Mouse (Mus musculus): ENCODE results near the gene Cmah. TPM values are rescaled to one million over a fixed set of nuclear protein-coding genes. Genes with fewer than 3 reads are reported as not detected.

Cmah gene
- polyA plus RNA-seq, 1 experiment from 2014 or later: 0.13 TPM

DNA sequence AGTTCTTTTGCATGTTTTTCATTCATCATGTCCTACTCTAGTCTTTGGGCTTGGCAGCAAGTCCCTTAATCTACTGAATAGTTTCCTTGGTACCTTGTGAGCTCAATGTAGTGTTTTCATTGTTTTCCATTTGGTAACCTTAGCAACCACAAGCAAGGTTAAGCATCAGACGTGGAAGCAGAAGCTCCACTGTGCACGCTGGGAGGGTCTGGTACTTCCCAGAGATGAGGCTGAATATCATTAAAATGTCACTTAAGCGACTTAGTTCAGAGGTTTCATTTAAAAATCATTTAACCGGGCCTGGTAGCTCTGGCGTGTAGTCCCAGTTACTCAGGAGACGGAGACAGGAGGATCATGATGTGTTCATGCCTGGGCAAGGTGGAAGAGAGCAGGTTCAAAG is 5.9 kb upstream of the Cmah start:
- Histone ChIP-seq H3K9me3 (replicated peaks) (no peaks in the 10 kb centered on the region), H3K27me3 (no peaks in the 10 kb centered on the region), H3K36me3 (ENCODE audit: poor library complexity, severe bottlenecking) (no peaks in the 10 kb centered on the region), H3K27ac (no peak overlapping the region), H3K4me1 (no peaks in the 10 kb centered on the region), H3K4me2 (no peak overlapping the region), H3K9ac (no peak overlapping the region), H3K4me3 (no peak overlapping the region)
- no peak for ATAC-seq
- 67% methylated on average over 6 of the region's 6 CpGs for WGBS

DNA sequence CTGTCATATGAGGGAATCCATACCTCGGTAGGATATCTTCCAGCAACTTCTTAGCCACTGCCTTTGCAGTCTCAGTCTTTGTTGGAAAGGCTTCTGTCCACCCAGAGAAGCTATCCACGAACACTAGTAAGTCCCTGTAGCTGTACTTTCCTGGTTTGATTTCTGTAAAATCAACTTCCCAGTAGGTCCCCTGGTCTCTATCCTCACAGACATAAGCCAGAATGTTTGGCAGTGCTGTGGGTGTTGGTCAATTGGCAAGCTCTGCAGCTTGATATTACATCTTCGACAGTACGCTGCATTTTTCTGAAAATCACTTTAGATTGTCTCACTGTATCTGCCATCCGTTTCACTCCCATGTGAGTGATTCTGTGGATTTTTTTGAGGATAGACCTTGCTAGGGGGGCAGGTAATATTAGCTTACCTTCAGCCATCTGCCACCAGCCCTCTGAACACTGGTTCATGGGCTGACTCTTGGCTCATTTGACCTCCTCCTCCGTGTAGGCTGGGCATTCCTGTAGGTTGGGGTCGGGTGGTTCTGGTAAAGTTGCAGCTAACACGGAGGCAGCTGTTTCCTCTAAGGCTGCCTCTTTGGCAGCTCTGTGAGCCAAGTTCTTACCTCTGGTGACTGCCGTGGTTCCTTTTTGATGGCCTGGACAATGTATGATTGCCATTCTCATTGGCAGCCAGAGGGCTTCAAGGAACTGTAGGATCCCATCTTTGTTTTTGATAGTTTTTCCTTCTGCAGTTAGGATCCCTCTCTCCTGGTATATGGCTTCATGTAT is 1.0 kb downstream of the Cmah start:
- Histone ChIP-seq H3K9ac (no peak overlapping the region), H3K9me3 (replicated peaks) (no peaks in the 10 kb centered on the region), H3K27ac (no peak overlapping the region), H3K27me3 (no peaks in the 10 kb centered on the region), H3K36me3 (ENCODE audit: poor library complexity, severe bottlenecking) (no peaks in the 10 kb centered on the region), H3K4me1 (no peaks in the 10 kb centered on the region), H3K4me3 (no peak overlapping the region), H3K4me2 (no peak overlapping the region)
- ATAC-seq: no peak
- 85% methylated on average over 9 of the region's 9 CpGs for WGBS

DNA sequence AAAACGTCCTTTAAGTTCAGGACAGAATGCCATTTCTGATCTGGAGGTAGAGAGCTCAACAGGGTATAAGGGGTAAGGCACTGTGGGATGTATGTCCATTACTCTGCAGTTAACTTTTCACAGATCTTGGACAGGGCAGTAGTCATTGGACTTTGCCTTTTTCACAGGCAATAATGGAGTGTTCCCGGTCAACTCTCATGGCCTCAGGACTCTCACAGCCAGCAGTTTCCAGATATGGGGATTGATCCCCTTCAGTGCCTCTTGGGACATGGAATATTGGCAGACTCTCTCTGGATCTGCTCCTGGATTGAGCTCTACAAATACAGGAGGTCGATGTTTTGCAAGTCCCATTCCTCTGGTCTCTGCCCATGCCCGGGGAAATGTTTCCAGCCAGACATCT is 2.9 kb downstream of the Cmah start:
- ATAC-seq: no peak
- H3K9me3 ChIP-seq (replicated peaks): no peaks in the 10 kb centered on the region
- H3K9ac ChIP-seq: no peak overlapping the region
- no peaks in the 10 kb centered on the region for H3K4me1 ChIP-seq
- H3K4me2 ChIP-seq: no peak overlapping the region
- 88% methylated on average over 4 of the region's 4 CpGs for WGBS
- H3K27me3 ChIP-seq: no peaks in the 10 kb centered on the region
- no peak overlapping the region for H3K27ac ChIP-seq
- no peak overlapping the region for H3K4me3 ChIP-seq
- no peaks in the 10 kb centered on the region for H3K36me3 ChIP-seq (ENCODE audit: poor library complexity, severe bottlenecking)

DNA sequence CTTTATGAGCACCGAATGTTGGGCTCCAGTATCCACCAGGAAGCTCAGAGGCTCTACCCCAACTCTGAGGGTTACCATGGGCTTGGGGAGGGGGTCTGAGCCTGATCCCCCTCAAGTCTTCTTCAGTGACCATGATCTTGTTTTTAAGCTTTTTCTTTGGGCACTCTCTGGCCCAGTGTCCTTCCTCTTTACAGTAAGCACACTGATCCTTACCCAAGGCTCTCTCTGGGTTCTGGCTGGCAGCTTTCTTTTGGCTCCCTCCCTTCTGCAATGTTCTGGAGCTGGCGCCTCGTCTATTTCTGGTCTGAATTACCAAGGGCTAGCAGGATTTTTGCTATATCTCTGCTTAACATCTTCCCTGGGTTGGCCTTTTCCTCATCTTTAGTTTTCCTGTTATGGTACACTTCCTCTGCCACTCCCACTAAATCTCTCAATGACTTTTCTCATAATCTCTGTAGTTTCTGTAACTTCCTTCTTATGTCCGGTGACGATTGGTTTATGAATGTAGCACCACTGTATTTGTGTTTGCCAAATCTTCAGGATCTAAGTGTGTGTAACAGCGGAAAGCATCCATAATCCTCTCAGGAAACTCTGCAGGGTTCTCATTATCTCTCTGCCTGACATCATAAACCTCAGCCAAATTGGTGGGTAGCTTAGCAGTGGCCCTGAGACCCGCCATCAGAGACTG is 3.8 kb downstream of the Cmah start:
- no peaks in the 10 kb centered on the region for H3K4me1 ChIP-seq
- no peak overlapping the region for H3K27ac ChIP-seq
- ATAC-seq: no peak
- H3K4me3 ChIP-seq: no peak overlapping the region
- no peaks in the 10 kb centered on the region for H3K27me3 ChIP-seq
- no peaks in the 10 kb centered on the region for H3K36me3 ChIP-seq (ENCODE audit: poor library complexity, severe bottlenecking)
- H3K9ac ChIP-seq: no peak overlapping the region
- no peaks in the 10 kb centered on the region for H3K9me3 ChIP-seq (replicated peaks)
- H3K4me2 ChIP-seq: no peak overlapping the region
- 76% methylated on average over 7 of the region's 7 CpGs for WGBS

DNA sequence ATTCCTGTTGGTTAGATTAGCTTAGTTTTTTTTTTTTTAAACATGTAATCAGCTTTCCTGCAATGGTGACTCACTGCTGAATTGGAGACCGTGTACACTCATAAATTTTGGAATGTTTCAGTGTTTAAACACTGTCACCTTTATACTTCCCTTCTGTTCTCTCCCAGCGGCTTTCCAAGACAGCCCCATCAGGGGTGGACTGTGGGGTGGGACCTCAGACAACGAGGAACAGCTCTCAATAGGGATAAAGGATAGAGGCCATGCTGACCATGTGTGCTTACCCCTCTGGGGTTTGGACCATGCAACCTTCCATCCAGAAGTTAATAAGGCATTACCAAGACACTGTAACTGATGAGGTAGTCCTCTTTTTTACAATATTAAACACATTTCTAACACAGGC is 5.3 kb downstream of the Cmah start:
- H3K4me1 ChIP-seq: no peaks in the 10 kb centered on the region
- no peaks in the 10 kb centered on the region for H3K9me3 ChIP-seq (replicated peaks)
- H3K9ac ChIP-seq: no peak overlapping the region
- H3K4me2 ChIP-seq: no peak overlapping the region
- no peak for ATAC-seq
- no peaks in the 10 kb centered on the region for H3K36me3 ChIP-seq (ENCODE audit: poor library complexity, severe bottlenecking)
- H3K27ac ChIP-seq: no peak overlapping the region
- no peak overlapping the region for H3K4me3 ChIP-seq
- no peaks in the 10 kb centered on the region for H3K27me3 ChIP-seq
- WGBS: 52% methylated on average over 3 of the region's 3 CpGs

DNA sequence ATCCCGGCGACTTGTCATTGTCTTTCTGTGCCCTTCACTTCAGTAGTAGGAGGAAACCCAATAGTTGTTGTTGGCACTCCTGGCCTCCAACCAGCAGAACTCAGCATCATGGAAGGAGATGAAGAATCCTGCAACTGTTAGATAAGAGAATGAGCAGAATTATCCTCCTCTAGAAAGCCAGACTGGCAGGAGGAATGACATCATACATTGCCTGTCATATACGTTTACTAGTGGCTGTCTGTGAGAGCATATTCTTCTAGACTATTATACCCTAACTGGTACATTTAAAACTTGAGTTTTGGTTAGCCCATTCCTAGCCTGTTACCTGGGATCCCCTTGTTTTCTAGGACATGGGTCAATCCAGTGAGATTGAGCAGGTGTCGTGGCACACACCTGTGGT is 9.6 kb downstream of the Cmah start:
- Histone ChIP-seq H3K4me1 (no peaks in the 10 kb centered on the region), H3K9me3 (replicated peaks) (no peaks in the 10 kb centered on the region), H3K9ac (no peak overlapping the region), H3K27ac (no peak overlapping the region), H3K4me3 (no peak overlapping the region), H3K4me2 (no peak overlapping the region), H3K27me3 (no peaks in the 10 kb centered on the region), H3K36me3 (ENCODE audit: poor library complexity, severe bottlenecking) (no peaks in the 10 kb centered on the region)
- no peak for ATAC-seq
- 87% methylated on average over 4 of the region's 4 CpGs for WGBS

DNA sequence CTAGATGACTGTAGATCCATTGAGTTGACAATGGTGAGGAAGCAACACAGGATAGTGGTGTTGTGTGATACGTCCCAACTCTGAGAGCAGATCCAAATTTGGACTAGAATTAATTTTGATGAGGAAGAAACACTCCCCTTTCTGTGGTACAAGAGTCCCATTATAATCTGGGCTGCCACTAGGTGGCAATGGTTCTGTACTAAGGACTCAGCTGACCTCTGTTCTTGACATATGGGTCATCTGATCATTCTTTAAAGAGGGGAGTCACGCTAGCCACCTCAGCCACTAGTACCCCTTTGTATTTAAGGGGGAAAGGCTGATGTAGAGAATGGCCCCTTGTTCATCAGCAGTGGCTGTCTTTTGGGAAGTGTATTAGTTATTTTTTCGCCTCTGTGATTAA is 10.7 kb downstream of the Cmah start:
- Histone ChIP-seq H3K4me1 (no peaks in the 10 kb centered on the region), H3K36me3 (ENCODE audit: poor library complexity, severe bottlenecking) (no peaks in the 10 kb centered on the region), H3K27me3 (no peaks in the 10 kb centered on the region), H3K4me2 (no peak overlapping the region), H3K9me3 (replicated peaks) (no peaks in the 10 kb centered on the region), H3K27ac (no peak overlapping the region), H3K4me3 (no peak overlapping the region), H3K9ac (no peak overlapping the region)
- no peak for ATAC-seq
- 59% methylated on average over 3 of the region's 3 CpGs for WGBS

DNA sequence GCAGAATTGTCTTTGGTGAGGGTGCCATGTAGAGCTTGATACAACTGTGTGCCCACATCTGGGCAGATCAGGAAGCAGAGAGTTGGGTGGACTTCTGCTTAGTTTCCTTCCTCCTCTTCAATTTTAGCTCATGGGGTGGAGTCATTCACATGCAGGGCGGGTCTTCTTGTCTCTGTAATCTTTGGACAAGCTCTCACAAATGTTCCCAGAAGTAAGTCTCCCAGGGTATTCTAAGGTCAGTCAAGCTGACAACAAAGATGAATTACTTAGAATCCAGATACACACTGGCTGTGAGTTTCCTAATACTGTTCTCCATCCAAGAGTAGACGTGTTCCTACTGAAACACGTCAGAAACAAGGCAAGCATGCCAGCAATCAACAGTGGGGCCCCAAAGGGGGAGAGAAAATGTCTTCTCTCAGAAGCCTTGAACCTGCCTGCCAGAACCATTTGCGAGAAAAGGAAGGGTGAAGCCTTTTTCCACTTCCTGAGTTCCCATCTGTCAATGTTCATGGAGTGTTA is 11.2 kb downstream of the Cmah start:
- no peak overlapping the region for H3K4me3 ChIP-seq
- no peaks in the 10 kb centered on the region for H3K36me3 ChIP-seq (ENCODE audit: poor library complexity, severe bottlenecking)
- H3K4me2 ChIP-seq: no peak overlapping the region
- no peak overlapping the region for H3K9ac ChIP-seq
- whole genome bisulfite sequencing: 77% methylated on average over 4 of the region's 4 CpGs
- no peaks in the 10 kb centered on the region for H3K9me3 ChIP-seq (replicated peaks)
- no peak overlapping the region for H3K27ac ChIP-seq
- no peaks in the 10 kb centered on the region for H3K27me3 ChIP-seq
- no peak for ATAC-seq
- no peaks in the 10 kb centered on the region for H3K4me1 ChIP-seq

DNA sequence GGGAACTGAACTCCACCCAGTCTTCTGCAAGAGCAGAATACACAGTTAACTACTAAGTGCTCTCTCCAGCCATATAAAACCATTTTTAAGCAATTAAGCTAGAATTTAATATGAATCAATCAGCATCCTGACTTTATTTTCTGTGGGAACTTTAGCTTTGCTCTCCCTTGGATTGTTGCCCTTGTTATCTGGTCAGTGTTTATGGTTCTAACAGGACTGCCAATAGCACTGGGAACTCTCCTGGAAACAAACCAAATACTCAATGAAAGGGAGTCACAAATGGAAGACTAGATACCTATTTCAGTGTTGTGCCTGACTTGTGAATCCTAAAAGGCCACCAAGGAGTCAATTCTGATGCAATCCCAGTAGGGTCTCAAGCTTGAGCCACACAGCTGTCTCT is 12.7 kb downstream of the Cmah start:
- H3K9ac ChIP-seq: no peak overlapping the region
- no peaks in the 10 kb centered on the region for H3K36me3 ChIP-seq (ENCODE audit: poor library complexity, severe bottlenecking)
- H3K4me2 ChIP-seq: no peak overlapping the region
- ATAC-seq: no peak
- no peak overlapping the region for H3K27ac ChIP-seq
- no peaks in the 10 kb centered on the region for H3K4me1 ChIP-seq
- H3K4me3 ChIP-seq: no peak overlapping the region
- no peaks in the 10 kb centered on the region for H3K27me3 ChIP-seq
- H3K9me3 ChIP-seq (replicated peaks): no peaks in the 10 kb centered on the region

DNA sequence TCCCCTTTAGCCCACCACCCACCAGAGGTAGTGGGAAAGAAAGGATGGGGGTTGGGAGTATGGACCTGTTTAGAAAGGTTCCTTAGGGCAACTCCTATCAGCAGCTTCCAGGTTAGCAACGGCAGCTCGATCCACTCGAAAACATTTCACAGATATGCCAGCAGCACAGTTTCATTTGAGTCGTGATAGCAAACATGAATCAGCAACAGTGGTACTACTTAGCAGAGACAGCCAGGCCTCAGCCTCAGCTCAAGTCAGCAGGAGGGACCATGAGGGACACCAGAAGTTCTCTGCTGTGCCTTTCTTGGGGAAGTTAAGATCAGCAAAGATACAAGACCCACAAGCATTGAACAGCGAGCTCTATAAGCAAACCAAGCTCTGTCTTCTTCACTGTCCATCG is 13.3 kb downstream of the Cmah start:
- Histone ChIP-seq H3K27me3 (no peaks in the 10 kb centered on the region), H3K36me3 (ENCODE audit: poor library complexity, severe bottlenecking) (no peaks in the 10 kb centered on the region), H3K4me2 (no peak overlapping the region), H3K4me3 (no peak overlapping the region), H3K9me3 (replicated peaks) (no peaks in the 10 kb centered on the region), H3K9ac (no peak overlapping the region), H3K27ac (no peak overlapping the region), H3K4me1 (no peaks in the 10 kb centered on the region)
- WGBS: 93% methylated on average over 6 of the region's 6 CpGs
- no peak for ATAC-seq

DNA sequence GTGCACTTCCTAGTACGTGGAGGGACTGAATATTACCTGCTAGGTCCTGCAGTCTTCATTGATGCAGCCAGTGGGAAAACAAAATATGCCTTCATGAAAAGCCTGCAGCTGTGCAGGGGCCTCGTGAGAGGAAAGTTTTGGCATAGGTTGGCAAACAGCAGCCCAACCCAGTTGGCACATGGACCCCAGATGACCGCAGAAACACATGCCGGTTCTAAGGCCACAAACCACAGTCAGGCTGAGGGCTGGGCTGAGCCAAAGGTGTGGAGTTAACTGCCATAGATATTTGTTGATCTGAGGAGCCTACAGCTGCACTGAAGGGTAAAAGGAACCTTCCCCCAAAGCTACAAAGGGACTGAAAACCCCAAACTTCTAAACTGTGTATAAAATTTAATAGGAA is 14.9 kb downstream of the Cmah start:
- ATAC-seq: no peak
- H3K9me3 ChIP-seq (replicated peaks): no peaks in the 10 kb centered on the region
- no peak overlapping the region for H3K4me3 ChIP-seq
- H3K27ac ChIP-seq: no peak overlapping the region
- H3K27me3 ChIP-seq: no peaks in the 10 kb centered on the region
- H3K4me2 ChIP-seq: no peak overlapping the region
- H3K36me3 ChIP-seq (ENCODE audit: poor library complexity, severe bottlenecking): no peaks in the 10 kb centered on the region
- WGBS: 88% methylated on average over 4 of the region's 4 CpGs
- H3K9ac ChIP-seq: no peak overlapping the region
- no peaks in the 10 kb centered on the region for H3K4me1 ChIP-seq

DNA sequence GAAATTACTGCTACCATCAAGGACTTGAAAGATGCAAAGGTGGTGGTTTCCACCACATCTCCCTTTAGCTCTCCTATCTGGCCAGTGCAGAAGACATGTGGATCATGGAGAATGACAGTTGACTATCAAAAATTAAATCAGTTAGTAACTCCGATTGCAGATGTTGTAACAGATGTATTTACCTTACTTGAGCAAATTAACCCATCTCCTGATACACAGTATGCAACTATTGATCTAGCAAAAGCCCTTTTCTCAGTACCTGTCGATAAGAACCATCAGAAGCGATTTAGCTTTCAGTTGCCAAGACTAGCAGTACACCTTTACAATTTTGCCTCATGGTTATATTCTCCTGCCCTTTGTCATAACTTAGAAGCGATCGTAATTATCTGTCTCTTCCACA is 25.8 kb downstream of the Cmah start:
- no peak overlapping the region for H3K9ac ChIP-seq
- H3K9me3 ChIP-seq (replicated peaks): no peaks in the 10 kb centered on the region
- no peaks in the 10 kb centered on the region for H3K36me3 ChIP-seq (ENCODE audit: poor library complexity, severe bottlenecking)
- H3K27ac ChIP-seq: no peak overlapping the region
- WGBS: 96% methylated on average over 5 of the region's 5 CpGs
- no peak overlapping the region for H3K4me3 ChIP-seq
- no peak for ATAC-seq
- no peaks in the 10 kb centered on the region for H3K27me3 ChIP-seq
- H3K4me1 ChIP-seq: no peaks in the 10 kb centered on the region
- no peak overlapping the region for H3K4me2 ChIP-seq

DNA sequence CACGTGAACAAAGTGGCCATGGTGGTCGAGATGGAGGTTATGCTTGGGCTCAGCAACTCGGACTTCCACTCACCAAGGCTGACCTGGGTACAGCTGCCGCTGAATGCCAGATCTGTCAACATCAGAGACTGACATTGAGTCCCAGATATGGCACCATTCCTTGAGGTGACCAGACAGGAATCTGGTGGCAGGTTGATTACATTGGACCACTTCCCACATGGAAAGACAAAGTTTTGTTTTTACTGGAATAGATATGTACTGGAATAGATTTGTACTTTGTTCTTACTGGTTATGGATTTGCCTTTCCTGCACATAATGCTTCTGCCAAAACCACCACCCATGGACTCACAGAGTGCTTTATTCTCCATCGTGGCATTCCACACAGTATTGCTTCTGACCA is 27.5 kb downstream of the Cmah start:
- H3K4me3 ChIP-seq: no peak overlapping the region

More for the DNA sequence above, 27.5 kb downstream of the Cmah start:
- H3K27me3 ChIP-seq: no peaks in the 10 kb centered on the region
- 88% methylated on average over 5 of the region's 5 CpGs for WGBS
- no peak for ATAC-seq
- no peaks in the 10 kb centered on the region for H3K4me1 ChIP-seq
- no peak overlapping the region for H3K27ac ChIP-seq
- no peak overlapping the region for H3K4me2 ChIP-seq
- H3K9ac ChIP-seq: no peak overlapping the region
- H3K9me3 ChIP-seq (replicated peaks): no peaks in the 10 kb centered on the region
- no peaks in the 10 kb centered on the region for H3K36me3 ChIP-seq (ENCODE audit: poor library complexity, severe bottlenecking)
